Mouse (Mus musculus) heart, adult 2 months (tissue): ENCODE measurements around the gene Scaf4.

Experiments used
- CTCF ChIP-seq: fragments of 200-600 bp; IDR thresholded peaks from 2 replicates; pipeline ENCODE4 v1.8.1; 2022; ENCODE audit warnings: antibody characterized with exemption, mild to moderate bottlenecking, moderate library complexity
- POLR2A ChIP-seq: fragments of 200-500 bp; IDR thresholded peaks from 2 replicates; pipeline ENCODE4 v1.6.1; 2011; ENCODE audit warnings: mild to moderate bottlenecking, low read depth, low read length, control low read depth; ENCODE audit not compliant: insufficient read depth

DNA sequence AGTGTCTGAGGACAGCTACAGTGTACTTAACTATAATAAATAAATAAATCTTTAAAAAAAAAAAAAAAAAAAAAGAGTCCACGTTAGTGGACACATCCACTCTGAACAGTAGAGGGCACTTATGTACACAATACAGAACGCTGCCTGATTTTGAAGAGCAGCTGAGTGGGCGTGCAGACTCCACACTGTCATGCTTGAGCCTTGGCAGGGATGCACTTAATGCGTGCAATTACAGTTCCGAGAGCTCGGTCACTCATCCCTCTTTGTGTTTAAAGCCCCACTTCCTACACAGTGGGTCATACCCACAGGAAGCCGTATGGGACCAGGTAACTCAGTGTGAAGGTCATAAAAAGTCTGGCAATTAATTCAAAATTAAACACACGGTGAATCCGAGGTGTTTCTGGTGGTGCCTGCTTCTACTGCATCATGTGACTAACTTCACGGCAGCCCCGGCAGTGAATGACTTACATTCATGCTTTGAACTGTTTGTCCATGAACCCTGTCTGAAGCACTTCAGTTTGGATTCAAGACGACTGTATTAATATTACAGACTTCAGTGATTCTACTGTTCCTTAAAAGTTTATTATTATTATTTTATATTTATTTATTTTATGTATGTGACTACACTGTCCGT lies 28.3 kb upstream of the Scaf4 start:
- TF ChIP-seq CTCF = peak; percentile 55
- no peak for TF ChIP-seq POLR2A
